17 mouse cellular contexts compared by ENCODE assay signal in genomic region chr15:95774197-95774596, GRCm38 (mm10). TPM values are rescaled to one million over a fixed set of nuclear protein-coding genes. Genes with fewer than 3 reads are reported as not detected.
A peak's percentile ranks its signal among the peaks of the same experiment; 100 is the strongest.
DNase-seq lines count a peak whose midpoint lies in the region; ATAC-seq and TF ChIP-seq lines count a peak whose summit lies in the region.
"Had no signal": no experiment of that assay in that cellular context is flagged by ENCODE, and none has a peak within 500 bp of the region (broad histone marks: within the 10 kb centered on the region; RNA-seq: fewer than 3 reads in every experiment).

No protein-coding gene starts in this region.

- H3K9ac ChIP-seq in liver, adult 2 months (ENCODE audit: low read depth, low read length) = no peak overlapping the region
- H3K9ac ChIP-seq in liver, embryonic 12.5 days = no peak overlapping the region
- no peak overlapping the region for H3K9ac ChIP-seq in intestine, embryonic 16.5 days (ENCODE audit: low read depth, low read length)
- no peak overlapping the region for H3K9ac ChIP-seq in hindbrain, embryonic 12.5 days
- H3K9ac ChIP-seq: embryonic facial prominence, embryonic 12.5 days; embryonic facial prominence, embryonic 15.5 days; forebrain, embryonic 12.5 days; forebrain, embryonic 15.5 days; heart, embryonic 12.5 days; heart, embryonic 15.5 days; hindbrain, embryonic 15.5 days had no signal

- no peaks in the 10 kb centered on the region for H3K79me2 ChIP-seq in liver, adult 2 months (ENCODE audit: control insufficient read depth, insufficient read depth, low read length)

- 24% methylated on average over 6 of the region's 6 CpGs for WGBS in liver, adult 2 months
- 73% methylated on average over 6 of the region's 6 CpGs for WGBS in liver, embryonic 12.5 days (ENCODE audit: insufficient replicate concordance)
- WGBS in intestine, embryonic 16.5 days = 49% methylated on average over 6 of the region's 6 CpGs
- WGBS in hindbrain, embryonic 12.5 days = 89% methylated on average over 6 of the region's 6 CpGs

- H3K4me2 ChIP-seq in liver, embryonic 12.5 days = no peak overlapping the region
- 0 out of 2 replicates have a peak overlapping the region, but pooled peaks have one; percentile 13 for H3K4me2 ChIP-seq in intestine, embryonic 16.5 days (ENCODE audit: low read depth, low read length)
- H3K4me2 ChIP-seq in hindbrain, embryonic 12.5 days (replicated peaks) = no peak overlapping the region
- H3K4me2 ChIP-seq: embryonic facial prominence, embryonic 12.5 days; embryonic facial prominence, embryonic 15.5 days; forebrain, embryonic 12.5 days; forebrain, embryonic 15.5 days; heart, embryonic 12.5 days; heart, embryonic 15.5 days; hindbrain, embryonic 15.5 days had no signal

- intact Hi-C loops in heart, postnatal 36 days (cut with DNase I) = loop anchor here (5.0 kb wide), 2 partner anchors 63 to 108 kb away; no protein-coding TSS in a partner anchor

- H3K4me3 ChIP-seq in liver, adult 2 months (ENCODE audit: insufficient read depth, low read depth, low read length) = no peak overlapping the region
- H3K4me3 ChIP-seq in liver, embryonic 12.5 days = no peak overlapping the region
- H3K4me3 ChIP-seq in intestine, embryonic 16.5 days (ENCODE audit: low read length) = no peak overlapping the region
- H3K4me3 ChIP-seq in hindbrain, embryonic 12.5 days = no peak overlapping the region
- H3K4me3 ChIP-seq: embryonic facial prominence, embryonic 12.5 days; embryonic facial prominence, embryonic 15.5 days; forebrain, embryonic 12.5 days; forebrain, embryonic 15.5 days; heart, adult 2 months; heart, embryonic 12.5 days; heart, embryonic 15.5 days; hindbrain, embryonic 15.5 days had no signal

- no peak for ATAC-seq in liver, embryonic 12.5 days
- no peak for ATAC-seq in intestine, embryonic 16.5 days
- ATAC-seq in hindbrain, embryonic 12.5 days (ENCODE audit: low FRiP score) = no peak
- ATAC-seq: forebrain, embryonic 15.5 days had no signal

- H3K27ac ChIP-seq in liver, adult 2 months (replicated peaks; ENCODE audit: insufficient read depth, low read depth, low read length) = no peak overlapping the region
- H3K27ac ChIP-seq in liver, embryonic 12.5 days = no peak overlapping the region
- peak overlapping the region; percentile 68 for H3K27ac ChIP-seq in intestine, embryonic 16.5 days (ENCODE audit: low read length)
- no peak overlapping the region for H3K27ac ChIP-seq in hindbrain, embryonic 12.5 days
- H3K27ac ChIP-seq: embryonic facial prominence, embryonic 12.5 days; embryonic facial prominence, embryonic 15.5 days; forebrain, embryonic 12.5 days; forebrain, embryonic 15.5 days; heart, adult 2 months; heart, embryonic 15.5 days; hindbrain, embryonic 15.5 days had no signal

- peak; percentile 65 for DNase-seq in liver, adult 2 months (ENCODE audit: extremely low read depth, low read depth, low spot score)
- DNase-seq in retina, embryonic 14.5 days (ENCODE audit: low spot score) = peak; percentile 38
- no peak for DNase-seq in heart, postnatal 36 days
- DNase-seq in spleen, postnatal 10 days (ENCODE audit: low spot score in 2 of 2) = no peak
- DNase-seq: cerebellum, adult 9-11 months had no signal

- H3K4me1 ChIP-seq in liver, adult 2 months (ENCODE audit: control insufficient read depth, insufficient read depth, low read length) = peaks cover 6% of the 10 kb centered on the region; the same call in 1 of the 2 replicates
- 0 out of 2 replicates have a peak, but pooled peaks cover 6% of the 10 kb centered on the region for H3K4me1 ChIP-seq in liver, embryonic 12.5 days
- no peaks in the 10 kb centered on the region for H3K4me1 ChIP-seq in intestine, embryonic 16.5 days (ENCODE audit: control insufficient read depth, insufficient read depth, low read length)
- H3K4me1 ChIP-seq in hindbrain, embryonic 12.5 days = no peaks in the 10 kb centered on the region
- H3K4me1 ChIP-seq: embryonic facial prominence, embryonic 12.5 days; embryonic facial prominence, embryonic 15.5 days; forebrain, embryonic 12.5 days; forebrain, embryonic 15.5 days; heart, embryonic 12.5 days; heart, embryonic 15.5 days; hindbrain, embryonic 15.5 days had no signal

- no peaks in the 10 kb centered on the region for H3K9me3 ChIP-seq in liver, embryonic 12.5 days (replicated peaks)
- no peaks in the 10 kb centered on the region for H3K9me3 ChIP-seq in intestine, embryonic 16.5 days (ENCODE audit: control insufficient read depth, low read length)
- H3K9me3 ChIP-seq in hindbrain, embryonic 12.5 days (replicated peaks) = no peaks in the 10 kb centered on the region
- H3K9me3 ChIP-seq: embryonic facial prominence, embryonic 12.5 days; embryonic facial prominence, embryonic 15.5 days; forebrain, embryonic 12.5 days; forebrain, embryonic 15.5 days; heart, embryonic 12.5 days; heart, embryonic 15.5 days; hindbrain, embryonic 15.5 days had no signal

- no peak for TF ChIP-seq POLR2A in liver, adult 2 months (IDR thresholded peaks at IDR 0.05; ENCODE audit: extremely low read depth, insufficient read depth, low read length)

- H3K36me3 ChIP-seq in liver, adult 2 months (ENCODE audit: control insufficient read depth, insufficient read depth, low read length) = no peaks in the 10 kb centered on the region
- H3K36me3 ChIP-seq in liver, embryonic 12.5 days = no peaks in the 10 kb centered on the region
- H3K36me3 ChIP-seq in intestine, embryonic 16.5 days (ENCODE audit: control insufficient read depth, insufficient read depth, low read length) = no peaks in the 10 kb centered on the region
- H3K36me3 ChIP-seq in hindbrain, embryonic 12.5 days = no peaks in the 10 kb centered on the region
- H3K36me3 ChIP-seq: embryonic facial prominence, embryonic 12.5 days; embryonic facial prominence, embryonic 15.5 days; forebrain, embryonic 12.5 days; forebrain, embryonic 15.5 days; heart, embryonic 12.5 days; heart, embryonic 15.5 days; hindbrain, embryonic 15.5 days had no signal

- no peaks in the 10 kb centered on the region for H3K27me3 ChIP-seq in liver, adult 2 months (ENCODE audit: control insufficient read depth, insufficient read depth, low read length)
- H3K27me3 ChIP-seq in liver, embryonic 12.5 days (replicated peaks) = 0 out of 2 replicates have a peak, but pooled peaks cover 4% of the 10 kb centered on the region
- H3K27me3 ChIP-seq in intestine, embryonic 16.5 days (replicated peaks; ENCODE audit: control insufficient read depth, insufficient read depth, low read length) = no peaks in the 10 kb centered on the region
- no peaks in the 10 kb centered on the region for H3K27me3 ChIP-seq in hindbrain, embryonic 12.5 days
- H3K27me3 ChIP-seq: embryonic facial prominence, embryonic 12.5 days; embryonic facial prominence, embryonic 15.5 days; forebrain, embryonic 15.5 days; heart, embryonic 12.5 days; heart, embryonic 15.5 days; hindbrain, embryonic 15.5 days; Patski had no signal

- TF ChIP-seq CTCF in liver, adult 2 months (IDR thresholded peaks at IDR 0.05; ENCODE audit: low read depth, low read length) = no peak

RNA-seq across cellular contexts. Expression of gene Ano6, which starts 16.4 kb away (rescaled TPM):
- total RNA-seq in liver, adult 2 months (2014; rRNA removed) = 4.1 and 6.3 TPM in 2 replicates
- 1.9 and 3.3 TPM in 2 replicates for polyA plus RNA-seq in liver, adult 2 months (2012; rRNA removed)
- polyA plus RNA-seq in liver, embryonic 12.5 days (2016; fragmentation: Nextera tagmentation; extraction: Ambion mirVana) = 14.7 and 14.8 TPM in 2 replicates
- polyA plus RNA-seq in intestine, embryonic 16.5 days (2015; fragmentation: Nextera tagmentation; extraction: Ambion mirVana) = 51.5 and 63.1 TPM in 2 replicates
- total RNA-seq in heart, postnatal 36 days (2021) = 10 to 100 TPM; 20.6 to 23.0 TPM
- polyA plus RNA-seq in hindbrain, embryonic 12.5 days (2016; fragmentation: Nextera tagmentation; extraction: Ambion mirVana) = 40.7 and 44.9 TPM in 2 replicates

Comparison
In these comparisons a context has a peak if more than half of its experiments do, and no peak if none do; other contexts are left out.
1. DNase-seq: peak in liver, adult 2 months (single experiment) and retina, embryonic 14.5 days (single experiment); none in heart, postnatal 36 days (0 of 2) and spleen, postnatal 10 days (0 of 2).